Mouse (Mus musculus) testis, adult 2 months (tissue): ENCODE measurements around the gene Cyb5r4.

Experiments used
- CTCF ChIP-seq: fragments of 200-500 bp; IDR thresholded peaks from 2 replicates; pipeline ENCODE4 v1.5.1; 2012; ENCODE audit warnings: low read depth, mild to moderate bottlenecking, inconsistent platforms, low read length, moderate library complexity; ENCODE audit not compliant: control insufficient read depth, insufficient read depth, insufficient replicate concordance
- POLR2A ChIP-seq: fragments of 200-500 bp; IDR thresholded peaks from 2 replicates; pipeline ENCODE4 v1.6.1; 2012; ENCODE audit warnings: low read depth, mild to moderate bottlenecking, inconsistent platforms, low read length, moderate library complexity; ENCODE audit not compliant: control insufficient read depth

DNA sequence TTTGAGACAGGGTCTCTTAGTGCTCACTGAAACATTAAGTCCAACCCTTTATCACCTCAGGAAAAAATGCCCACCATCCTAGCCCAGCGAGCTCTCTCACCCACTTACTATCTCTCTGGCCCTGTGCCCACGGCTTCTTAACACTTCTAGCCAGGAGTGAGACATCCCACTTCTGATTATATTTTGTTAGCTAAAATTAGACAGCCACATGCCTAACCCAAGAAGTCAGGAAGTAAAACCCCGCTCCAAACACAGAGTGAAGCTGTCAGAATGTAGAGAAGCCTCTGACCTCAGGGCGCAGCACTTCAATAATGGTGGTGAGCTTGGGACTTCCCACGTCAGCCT, 16.4 kb upstream of the Cyb5r4 start:
- TF ChIP-seq CTCF (no peak), POLR2A (no peak)
